Mouse (Mus musculus) liver, embryonic 14.5 days (tissue): ENCODE measurements around the gene Cxcl9. TPM values are rescaled to one million over a fixed set of nuclear protein-coding genes. Genes with fewer than 3 reads are reported as not detected.

Experiments used
- ATAC-seq: fragments of 200-750 bp; cut with Nextera tagmentation; 2 replicates; pipeline ENCODE4 v1.8.0; 2017; ENCODE audit warnings: moderate number of reproducible peaks, mild to moderate bottlenecking, moderate library complexity; ENCODE audit not compliant: insufficient read depth
- DNase-seq, 3 experiments: peaks; one replicate each; pipeline ENCODE4 v3.0.0-alpha.2; 2012 to 2013; ENCODE audit warnings: low read depth in 3 of 3, low spot score in 3 of 3
- H3K27ac ChIP-seq: fragments of 300-500 bp; sonication (generic); 2 replicates; pipeline ENCODE4 v1.5.1; 2014; ENCODE audit warnings: moderate library complexity, mild to moderate bottlenecking, control low read depth, inconsistent platforms
- H3K27me3 ChIP-seq: fragments of 300-500 bp; sonication (generic); 2 replicates; pipeline ENCODE4 v1.6.1; 2014; ENCODE audit warnings: mild to moderate bottlenecking, low read length, moderate library complexity; ENCODE audit not compliant: control insufficient read depth, insufficient read depth
- H3K36me3 ChIP-seq: fragments of 300-500 bp; sonication (generic); replicated peaks from 2 replicates; pipeline ENCODE4 v1.6.1; 2014; ENCODE audit warnings: low read depth; ENCODE audit not compliant: control insufficient read depth, insufficient read depth
- H3K4me1 ChIP-seq, 2 experiments: fragments of 200-500 bp in 1 of 2; fragments of 300-500 bp in 1 of 2; sonication (generic) in 1 of 2; replicated peaks; 2 replicates each; pipeline ENCODE4 v1.6.1; 2012 to 2014; ENCODE audit warnings: antibody characterized with exemption in 1 of 2, inconsistent platforms in 1 of 2, low read length in 1 of 2; ENCODE audit not compliant: control insufficient read depth in 2 of 2, insufficient read depth in 2 of 2
- H3K4me2 ChIP-seq: fragments of 300-500 bp; sonication (generic); 2 replicates; pipeline ENCODE4 v1.6.1; 2014; ENCODE audit warnings: low read depth, mild to moderate bottlenecking, control low read depth, moderate library complexity
- H3K4me3 ChIP-seq, 2 experiments: fragments of 200-500 bp in 1 of 2; fragments of 300-500 bp in 1 of 2; sonication (generic) in 1 of 2; 2 replicates each; pipeline ENCODE4 v1.5.1; 2012 to 2014; ENCODE audit warnings: low read depth in 2 of 2, low read length in 2 of 2, mild to moderate bottlenecking in 2 of 2, control low read depth in 1 of 2, inconsistent platforms in 1 of 2, moderate library complexity in 1 of 2; ENCODE audit not compliant: insufficient read depth in 1 of 2
- H3K9ac ChIP-seq: fragments of 300-500 bp; sonication (generic); replicated peaks from 2 replicates; pipeline ENCODE4 v1.6.1; 2014; ENCODE audit warnings: mild to moderate bottlenecking, control low read depth, moderate library complexity
- H3K9me3 ChIP-seq: fragments of 300-500 bp; sonication (generic); 2 replicates; pipeline ENCODE4 v1.6.1; 2016; ENCODE audit warnings: low read length, mixed read lengths; ENCODE audit not compliant: control insufficient read depth
- CTCF ChIP-seq: IDR thresholded peaks from 2 replicates; pipeline ENCODE4 v1.5.1; 2016; ENCODE audit warnings: antibody characterized with exemption, low read depth, control low read depth
- EP300 ChIP-seq: IDR thresholded peaks from 2 replicates; pipeline ENCODE4 v1.6.1; 2016; ENCODE audit warnings: antibody characterized with exemption, low read depth
- WGBS: fragments of 180-500 bp; shearing (Covaris S2); extraction: QIAGEN DNeasy Blood & Tissue Kit; methylation state at CpG from one replicate; pipeline ENCODE4 v1.1.7; 2014; ENCODE audit not compliant: insufficient replicate concordance; 5-methylcytosine and 5-hydroxymethylcytosine counted together
- polyA plus RNA-seq, 2 experiments: library from polyadenylated mRNA; depleted of rRNA in 1 of 2; stranded (reverse) in 1 of 2; unstranded in 1 of 2; fragments of >200 nt; fragmentation: Nextera tagmentation in 1 of 2; extraction: Ambion mirVana in 1 of 2; gene quantifications; 2 replicates each; pipeline versions ENCODE4 v1.2.1 to v1.2.3; 2012 to 2014

The Cxcl9 gene
- polyA plus RNA-seq, 2 experiments: 0.06 TPM; not detected in 1

DNA sequence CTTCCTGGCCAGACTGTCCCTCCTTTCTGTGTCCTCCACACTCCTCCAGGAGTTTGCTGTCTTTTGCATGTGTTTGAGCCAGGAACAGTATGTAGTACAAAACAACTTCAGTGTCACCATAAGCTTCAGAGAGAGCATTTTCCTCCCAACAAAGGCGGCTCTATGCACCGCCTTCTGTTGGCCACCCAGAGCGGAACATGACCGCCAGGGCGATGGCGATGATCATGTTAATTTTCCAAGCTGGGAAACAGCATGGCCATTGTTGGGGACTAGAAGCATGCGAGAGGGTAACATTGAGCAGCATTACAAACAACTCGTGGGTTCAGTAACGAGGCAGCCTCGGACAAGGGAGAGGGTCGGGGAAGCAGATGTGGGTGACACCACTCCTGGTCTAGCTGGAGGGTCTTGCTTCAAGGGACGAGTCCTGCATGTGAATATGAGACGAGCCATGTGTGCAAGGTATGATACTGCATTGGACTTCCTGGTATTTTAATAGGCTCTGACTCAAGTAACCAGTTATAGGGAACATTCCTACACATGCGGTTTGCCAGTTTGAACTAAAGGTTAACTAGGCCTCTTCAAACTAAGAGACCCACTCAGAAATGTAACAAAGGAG is 43.6 kb upstream of the Cxcl9 start:
- ATAC-seq (no peak), DNase-seq (no peak)
- Histone ChIP-seq H3K4me3 (no peak overlapping the region), H3K4me1 (peaks cover 0 to 29% of the 10 kb centered on the region in 2 experiments; a peak in 3 of 4 replicates), H3K27me3 (no peaks in the 10 kb centered on the region), H3K9ac (no peak overlapping the region), H3K9me3 (no peaks in the 10 kb centered on the region), H3K4me2 (no peak overlapping the region), H3K36me3 (no peaks in the 10 kb centered on the region), H3K27ac (no peak overlapping the region)
- no peak for TF ChIP-seq EP300
- no peak for TF ChIP-seq CTCF
- WGBS: 73% methylated on average over 14 of the region's 14 CpGs

GRCm38 (mm10) chr5:92370891-92371290 is 43.0 kb upstream of the Cxcl9 start:
- TF ChIP-seq CTCF (no peak), EP300 (no peak)
- Histone ChIP-seq H3K4me2 (no peak overlapping the region), H3K27me3 (no peaks in the 10 kb centered on the region), H3K4me1 (peaks cover 0 to 27% of the 10 kb centered on the region in 2 experiments; a peak in 3 of 4 replicates), H3K36me3 (no peaks in the 10 kb centered on the region), H3K9me3 (no peaks in the 10 kb centered on the region), H3K9ac (no peak overlapping the region), H3K27ac (no peak overlapping the region), H3K4me3 (no peak overlapping the region)
- no peak for DNase-seq
- WGBS: 79% methylated on average over 6 of the region's 6 CpGs
- ATAC-seq: no peak

- no peak for DNase-seq
- Histone ChIP-seq H3K4me1 (peaks cover 0 to 22% of the 10 kb centered on the region in 2 experiments; a peak in 3 of 4 replicates), H3K27me3 (no peaks in the 10 kb centered on the region), H3K4me3 (no peak overlapping the region), H3K36me3 (no peaks in the 10 kb centered on the region), H3K9me3 (no peaks in the 10 kb centered on the region), H3K27ac (no peak overlapping the region), H3K9ac (no peak overlapping the region), H3K4me2 (no peak overlapping the region)
- TF ChIP-seq CTCF: no peak
- TF ChIP-seq EP300: no peak
- 45% methylated on average over 6 of the region's 6 CpGs for WGBS
- no peak; the same call in 1 of the 2 replicates for ATAC-seq
These were observed 42.5 kb upstream of the Cxcl9 start for GRCm38 (mm10) chr5:92370392-92370791.

DNA sequence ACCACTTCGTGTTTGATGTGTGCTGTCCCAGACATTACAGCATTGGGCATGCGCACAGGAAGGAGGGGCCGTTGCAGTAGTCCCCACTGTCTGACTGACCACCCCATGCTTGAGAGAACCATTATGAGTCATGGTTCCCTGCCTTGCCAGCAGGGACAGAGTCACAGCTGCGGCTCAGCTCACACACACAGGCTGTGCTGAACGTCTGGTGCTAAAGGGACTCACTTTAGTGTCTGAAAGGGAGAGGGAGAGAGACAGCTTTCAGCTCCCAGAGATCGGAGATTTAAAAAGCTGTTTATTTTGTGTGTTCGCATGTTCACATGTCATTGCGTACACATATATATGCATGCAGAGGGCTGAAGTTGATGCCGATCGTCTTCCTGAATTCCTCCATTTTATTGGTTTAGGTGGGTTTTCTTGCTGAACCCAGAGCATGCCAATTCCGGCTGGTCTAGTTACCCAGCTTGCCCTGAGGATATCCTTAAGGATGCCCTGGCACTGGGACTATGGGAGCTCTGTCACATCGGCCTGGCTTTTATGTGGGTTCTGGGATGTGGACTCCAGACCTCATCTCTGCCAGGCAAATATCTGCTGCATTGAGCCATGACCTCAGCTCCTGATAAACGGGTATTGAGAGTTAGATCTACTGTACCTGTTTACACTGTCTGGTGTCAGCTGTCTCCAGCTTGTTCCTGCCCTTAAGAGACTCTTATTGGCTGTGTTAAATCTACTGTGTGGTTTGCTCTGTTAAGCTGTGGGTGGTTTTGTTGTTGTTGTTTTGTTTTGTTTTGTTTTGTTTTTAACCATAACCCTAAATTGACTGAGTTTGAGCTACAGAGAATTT is 41.5 kb upstream of the Cxcl9 start:
- 51% methylated on average over 13 of the region's 13 CpGs for WGBS
- H3K9me3 ChIP-seq: no peaks in the 10 kb centered on the region
- no peak overlapping the region for H3K27ac ChIP-seq
- H3K27me3 ChIP-seq: no peaks in the 10 kb centered on the region
- DNase-seq (no peak), ATAC-seq (peak; percentile 40; the same call in 1 of the 2 replicates)
- H3K9ac ChIP-seq: no peak overlapping the region
- no peak overlapping the region for H3K4me2 ChIP-seq
- TF ChIP-seq CTCF: no peak
- TF ChIP-seq EP300: no peak
- H3K36me3 ChIP-seq: no peaks in the 10 kb centered on the region
- H3K4me3 ChIP-seq: no peak overlapping the region
- H3K4me1 ChIP-seq: peaks cover 0 to 21% of the 10 kb centered on the region in 2 experiments; a peak in 3 of 4 replicates

GRCm38 (mm10) chr5:92368392-92368791 is 40.5 kb upstream of the Cxcl9 start:
- DNase-seq (no peak), ATAC-seq (no peak)
- WGBS: 51% methylated on average over 10 of the region's 10 CpGs
- H3K9ac ChIP-seq: no peak overlapping the region
- H3K4me2 ChIP-seq: no peak overlapping the region
- TF ChIP-seq EP300 (no peak), CTCF (no peak)
- H3K9me3 ChIP-seq: no peaks in the 10 kb centered on the region
- H3K4me1 ChIP-seq: peaks cover 0 to 21% of the 10 kb centered on the region in 2 experiments; a peak in 3 of 4 replicates
- H3K4me3 ChIP-seq: no peak overlapping the region
- H3K27me3 ChIP-seq: no peaks in the 10 kb centered on the region
- no peaks in the 10 kb centered on the region for H3K36me3 ChIP-seq
- H3K27ac ChIP-seq: no peak overlapping the region
